Mouse (Mus musculus) kidney, adult 2 months (tissue): ENCODE measurements at regions not wholly inside any gene's neighbourhood (a gene's known extent, or its start where the extent isn't known, plus 50 kb on each side); places are given as distances from the start of the nearest gene placed in this dataset.

Source experiments
- CTCF ChIP-seq: fragments of 200-500 bp; conservative IDR thresholded peaks from 2 replicates; pipeline ENCODE4 v1.5.1; 2011; ENCODE audit warnings: low read depth, mild to moderate bottlenecking, control low read depth, low read length, moderate library complexity, mixed read lengths; ENCODE audit not compliant: insufficient read depth, insufficient read length
- POLR2A ChIP-seq: fragments of 200-500 bp; IDR thresholded peaks from one replicate; pipeline ENCODE4 v1.6.1; 2011; ENCODE audit warnings: low read depth, low read length, control low read depth

DNA sequence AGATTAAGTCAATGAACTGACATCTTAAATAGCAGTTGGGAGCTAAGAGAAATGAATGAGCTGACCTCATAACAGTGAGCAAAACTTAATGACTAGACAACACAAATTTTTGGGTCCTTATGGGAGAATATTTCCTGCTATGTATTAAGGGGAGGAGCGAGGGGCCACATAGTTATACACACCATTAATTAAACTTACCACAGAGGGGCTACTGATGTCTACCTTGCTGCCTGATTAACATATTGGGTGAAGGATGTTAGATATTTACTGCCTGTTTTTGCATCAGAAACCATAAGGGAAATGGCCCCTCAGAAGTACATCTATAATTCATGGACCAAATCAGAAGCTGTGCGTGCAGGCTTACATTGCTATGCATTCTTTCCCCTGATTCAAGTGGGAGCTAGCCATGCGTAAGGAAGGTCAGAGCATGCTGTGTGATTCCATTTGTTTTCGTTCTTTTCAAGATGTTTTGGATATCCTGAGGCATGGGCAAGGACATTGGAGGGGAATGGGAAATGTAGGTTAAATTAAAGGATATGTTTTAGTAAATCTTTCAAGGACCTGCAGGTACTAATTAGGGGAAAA is 437.9 kb downstream of the Flrt2 start:
- TF ChIP-seq CTCF = no peak
- TF ChIP-seq POLR2A = no peak
